ENCODE assay signal across 25 mouse cellular contexts in the genomic region with DNA sequence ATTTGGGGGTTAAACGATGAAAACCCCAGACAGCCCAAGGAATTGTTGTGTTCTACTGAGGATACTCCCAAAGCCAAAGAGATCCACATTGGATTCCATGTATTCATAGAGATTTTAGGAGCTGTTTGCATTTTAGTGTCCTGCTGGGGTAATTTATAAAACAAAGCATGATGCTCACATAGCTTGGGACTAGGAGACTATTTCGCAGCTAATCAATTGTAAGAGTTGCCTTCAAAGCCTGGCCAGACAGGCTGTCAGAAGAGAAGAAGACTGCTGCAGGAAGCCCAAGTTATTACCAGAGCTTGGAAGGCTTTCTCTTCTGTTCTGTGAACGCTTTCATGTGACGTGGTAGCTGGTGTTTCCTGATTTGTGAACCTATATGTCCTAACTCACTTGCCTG. TPM values are rescaled to one million over a fixed set of nuclear protein-coding genes. Genes with fewer than 3 reads are reported as not detected.
DNase-seq lines count a peak whose midpoint lies in the region; ATAC-seq and TF ChIP-seq lines count a peak whose summit lies in the region.
"Had no signal": no experiment of that assay in that cellular context is flagged by ENCODE, and none has a peak within 500 bp of the region (broad histone marks: within the 10 kb centered on the region; RNA-seq: fewer than 3 reads in every experiment).

No protein-coding gene starts in this region.

- WGBS in lung, embryonic 14.5 days, result 51% methylated on average over 4 of the region's 4 CpGs
- 53% methylated on average over 4 of the region's 4 CpGs for WGBS in lung, embryonic 16.5 days
- 88% methylated on average over 4 of the region's 4 CpGs for WGBS in midbrain, embryonic 11.5 days
- 80% methylated on average over 4 of the region's 4 CpGs for WGBS in midbrain, postnatal 0 days

- ATAC-seq in lung, embryonic 14.5 days (ENCODE audit: insufficient read depth), result peak; percentile 53
- peak; percentile 64 for ATAC-seq in lung, embryonic 16.5 days (ENCODE audit: low read depth)
- no peak for ATAC-seq in midbrain, embryonic 11.5 days (ENCODE audit: low FRiP score)
- no peak for ATAC-seq in midbrain, postnatal 0 days (ENCODE audit: low FRiP score)
- ATAC-seq: forebrain, embryonic 14.5 days had no signal

- no peak overlapping the region for H3K4me3 ChIP-seq in lung, embryonic 14.5 days (ENCODE audit: low read depth, low read length)
- H3K4me3 ChIP-seq in lung, embryonic 16.5 days (ENCODE audit: low read length), result no peak overlapping the region
- no peak overlapping the region for H3K4me3 ChIP-seq in midbrain, embryonic 11.5 days (ENCODE audit: low read depth, low read length)
- H3K4me3 ChIP-seq in midbrain, postnatal 0 days (ENCODE audit: low read depth, low read length), result no peak overlapping the region
- H3K4me3 ChIP-seq: embryonic facial prominence, embryonic 13.5 days; embryonic facial prominence, embryonic 15.5 days; erythroblast, embryonic 14.5 days; forebrain, embryonic 10.5 days; forebrain, embryonic 12.5 days had no signal

- no peaks in the 10 kb centered on the region for H3K36me3 ChIP-seq in lung, embryonic 14.5 days (ENCODE audit: insufficient read depth)
- no peaks in the 10 kb centered on the region for H3K36me3 ChIP-seq in lung, embryonic 16.5 days (ENCODE audit: control insufficient read depth, insufficient read depth, low read length)
- H3K36me3 ChIP-seq in midbrain, embryonic 11.5 days (ENCODE audit: control insufficient read depth, insufficient read depth, low read length), result no peaks in the 10 kb centered on the region
- no peaks in the 10 kb centered on the region for H3K36me3 ChIP-seq in midbrain, postnatal 0 days (ENCODE audit: insufficient read depth, low read length)
- H3K36me3 ChIP-seq: embryonic facial prominence, embryonic 13.5 days; embryonic facial prominence, embryonic 15.5 days; forebrain, embryonic 10.5 days; forebrain, embryonic 12.5 days had no signal

- H3K4me1 ChIP-seq in lung, embryonic 14.5 days (ENCODE audit: insufficient read depth), result peaks cover 4% of the 10 kb centered on the region; the same call in 1 of the 2 replicates
- H3K4me1 ChIP-seq in lung, embryonic 16.5 days (replicated peaks; ENCODE audit: control insufficient read depth, insufficient read depth, low read length), result no peaks in the 10 kb centered on the region
- H3K4me1 ChIP-seq in midbrain, embryonic 11.5 days (ENCODE audit: control insufficient read depth, insufficient read depth, low read length), result no peaks in the 10 kb centered on the region
- no peaks in the 10 kb centered on the region for H3K4me1 ChIP-seq in midbrain, postnatal 0 days (ENCODE audit: insufficient read depth, low read length)
- H3K4me1 ChIP-seq: embryonic facial prominence, embryonic 13.5 days; embryonic facial prominence, embryonic 15.5 days had no signal

- peaks cover 4% of the 10 kb centered on the region; the same call in 1 of the 2 replicates for H3K27me3 ChIP-seq in lung, embryonic 14.5 days (ENCODE audit: insufficient read depth, low read length)
- no peaks in the 10 kb centered on the region for H3K27me3 ChIP-seq in lung, embryonic 16.5 days (ENCODE audit: control insufficient read depth, insufficient read depth, low read depth, low read length)
- H3K27me3 ChIP-seq in midbrain, embryonic 11.5 days (ENCODE audit: control insufficient read depth, insufficient read depth, low read length), result peaks cover 3% of the 10 kb centered on the region
- H3K27me3 ChIP-seq in midbrain, postnatal 0 days (ENCODE audit: insufficient read depth, low read length), result no peaks in the 10 kb centered on the region

- H3K9me3 ChIP-seq in lung, embryonic 14.5 days (ENCODE audit: low read depth, low read length), result no peaks in the 10 kb centered on the region
- H3K9me3 ChIP-seq in lung, embryonic 16.5 days (ENCODE audit: control insufficient read depth, low read length), result no peaks in the 10 kb centered on the region
- H3K9me3 ChIP-seq in midbrain, embryonic 11.5 days (ENCODE audit: control insufficient read depth, low read length), result no peaks in the 10 kb centered on the region
- H3K9me3 ChIP-seq in midbrain, postnatal 0 days (ENCODE audit: low read length), result no peaks in the 10 kb centered on the region
- H3K9me3 ChIP-seq: embryonic facial prominence, embryonic 13.5 days; embryonic facial prominence, embryonic 15.5 days; forebrain, embryonic 10.5 days; forebrain, embryonic 12.5 days had no signal

- peak; percentile 65 for DNase-seq in lung, embryonic 14.5 days
- no peak for DNase-seq in lung, postnatal 14 days
- no peak for DNase-seq in lung, postnatal 25 days (ENCODE audit: low spot score)
- peak; percentile 88 for DNase-seq in midbrain, embryonic 11.5 days (ENCODE audit: low spot score, missing footprints)
- no peak for DNase-seq in midbrain, postnatal 0 days (ENCODE audit: low spot score)
- DNase-seq: adrenal gland, adult 2 months; adrenal gland, postnatal 10 days; adrenal gland, postnatal 25 days; cerebellum, adult 11 months; cerebellum, adult 18-20 months; cerebellum, adult 8-10 months; cerebellum, adult 9-11 months; cerebellum, postnatal 14 days; cerebellum, postnatal 36 days; embryo, embryonic 11 days had no signal

- H3K27ac ChIP-seq in lung, embryonic 14.5 days (ENCODE audit: low read depth), result no peak overlapping the region
- no peak overlapping the region for H3K27ac ChIP-seq in lung, embryonic 16.5 days (ENCODE audit: low read length)
- no peak overlapping the region for H3K27ac ChIP-seq in midbrain, embryonic 11.5 days (ENCODE audit: low read depth, low read length)
- H3K27ac ChIP-seq in midbrain, postnatal 0 days (ENCODE audit: low read depth, low read length), result no peak overlapping the region
- H3K27ac ChIP-seq: embryonic facial prominence, embryonic 13.5 days; embryonic facial prominence, embryonic 15.5 days; forebrain, embryonic 10.5 days; forebrain, embryonic 12.5 days had no signal

- no peak overlapping the region for H3K9ac ChIP-seq in lung, embryonic 14.5 days
- H3K9ac ChIP-seq in lung, embryonic 16.5 days (ENCODE audit: low read length), result no peak overlapping the region
- no peak overlapping the region for H3K9ac ChIP-seq in midbrain, embryonic 11.5 days (ENCODE audit: low read length)
- H3K9ac ChIP-seq in midbrain, postnatal 0 days (replicated peaks; ENCODE audit: low read length, poor library complexity, severe bottlenecking), result no peak overlapping the region
- H3K9ac ChIP-seq: embryonic facial prominence, embryonic 13.5 days; embryonic facial prominence, embryonic 15.5 days; forebrain, embryonic 12.5 days had no signal

- no peak for TF ChIP-seq CTCF in lung, embryonic 14.5 days (IDR thresholded peaks at IDR 0.05; ENCODE audit: low read depth)
- TF ChIP-seq CTCF in midbrain, postnatal 0 days (IDR thresholded peaks at IDR 0.05), result no peak

- H3K4me2 ChIP-seq in lung, embryonic 14.5 days, result no peak overlapping the region
- H3K4me2 ChIP-seq in lung, embryonic 16.5 days (ENCODE audit: low read depth, low read length), result no peak overlapping the region
- no peak overlapping the region for H3K4me2 ChIP-seq in midbrain, embryonic 11.5 days
- H3K4me2 ChIP-seq in midbrain, postnatal 0 days (ENCODE audit: low read depth, low read length, poor library complexity, severe bottlenecking), result no peak overlapping the region
- H3K4me2 ChIP-seq: embryonic facial prominence, embryonic 13.5 days; embryonic facial prominence, embryonic 15.5 days; forebrain, embryonic 12.5 days had no signal

RNA-seq across cellular contexts. Expression of gene Lhcgr, which starts 5.4 kb away (rescaled TPM):
- polyA plus RNA-seq in lung, embryonic 14.5 days (2014; fragmentation: Nextera tagmentation; extraction: Ambion mirVana), result 0.31 and 0.61 TPM in 2 replicates
- 0.38 TPM in 1 of 2 replicates, not detected in the other for polyA plus RNA-seq in lung, embryonic 16.5 days (2015; fragmentation: Nextera tagmentation; extraction: Ambion mirVana)
- polyA plus RNA-seq in midbrain, embryonic 11.5 days (2014; fragmentation: Nextera tagmentation; extraction: Ambion mirVana), result 0.37 and 0.46 TPM in 2 replicates
- 0.88 and 1.1 TPM in 2 replicates for total RNA-seq in midbrain, postnatal 0 days (2014; rRNA removed)
- 0.54 and 0.74 TPM in 2 replicates for polyA plus RNA-seq in midbrain, postnatal 0 days (2015; fragmentation: Nextera tagmentation; extraction: Ambion mirVana)
- total RNA-seq: adrenal gland, postnatal 25 days; ES-E14; MEL had no signal
- polyA plus RNA-seq: C2C12; embryonic facial prominence, embryonic 15.5 days; erythroblast, embryonic 14.5 days; forebrain, embryonic 10.5 days had no signal

Comparison
In these comparisons a context has a peak if more than half of its experiments do, and no peak if none do; other contexts are left out.
1. DNase-seq: peak in lung, embryonic 14.5 days (single experiment) and midbrain, embryonic 11.5 days (single experiment); none in lung, postnatal 14 days (single experiment), lung, postnatal 25 days (single experiment) and midbrain, postnatal 0 days (single experiment).
2. ATAC-seq: peak in lung, embryonic 14.5 days (single experiment) and lung, embryonic 16.5 days (single experiment); none in midbrain, embryonic 11.5 days (single experiment) and midbrain, postnatal 0 days (single experiment).